Mouse (Mus musculus) midbrain, embryonic 10.5 days (tissue): ENCODE measurements around the gene Setd3. TPM values are rescaled to one million over a fixed set of nuclear protein-coding genes. Genes with fewer than 3 reads are reported as not detected.

Experiments
- DNase-seq: peaks from one replicate; pipeline ENCODE4 v3.0.0-alpha.2; 2017; ENCODE audit warnings: low spot score
- H3K27ac ChIP-seq: fragments of 300-500 bp; sonication (generic); replicated peaks from 2 replicates; pipeline ENCODE4 v1.5.1; 2016; ENCODE audit warnings: mild to moderate bottlenecking
- H3K27me3 ChIP-seq: fragments of 300-500 bp; sonication (generic); 2 replicates; pipeline ENCODE4 v1.6.1; 2016; ENCODE audit warnings: low read depth, mild to moderate bottlenecking; ENCODE audit not compliant: poor library complexity, severe bottlenecking
- H3K36me3 ChIP-seq: fragments of 300-500 bp; sonication (generic); 2 replicates; pipeline ENCODE4 v1.6.1; 2016; ENCODE audit warnings: mild to moderate bottlenecking, moderate library complexity
- H3K4me1 ChIP-seq: fragments of 300-500 bp; sonication (generic); 2 replicates; pipeline ENCODE4 v1.6.1; 2016
- H3K4me3 ChIP-seq: fragments of 300-500 bp; sonication (generic); 2 replicates; pipeline ENCODE4 v1.5.1; 2016; ENCODE audit warnings: mild to moderate bottlenecking, moderate library complexity
- H3K9me3 ChIP-seq: fragments of 300-500 bp; sonication (generic); replicated peaks from 2 replicates; pipeline ENCODE4 v1.6.1; 2016; ENCODE audit warnings: mild to moderate bottlenecking
- WGBS: fragments of 180-500 bp; shearing (Covaris S2); methylation state at CpG from one replicate; pipeline ENCODE4 v1.1.7; 2016; 5-methylcytosine and 5-hydroxymethylcytosine counted together
- polyA plus RNA-seq: library from polyadenylated mRNA; unstranded; fragments of >200 nt; fragmentation: Nextera tagmentation; extraction: Ambion mirVana; gene quantifications from 2 replicates; pipeline ENCODE4 v1.2.1, GENCODE M21; 2016

Gene Setd3
- 77.8 and 77.9 TPM in 2 replicates for polyA plus RNA-seq

GRCm38 (mm10) chr12:108179246-108179320 is at the start of gene Setd3:
Gene Setd3 (minus strand): TSS chr12:108179314.
- Histone ChIP-seq H3K36me3 (peaks cover 25% of the 10 kb centered on the region), H3K27me3 (no peaks in the 10 kb centered on the region)

GRCm38 (mm10) chr12:108227527-108227926 is 48.4 kb upstream of the Setd3 start:
- WGBS, result 89% methylated on average over 16 of the region's 16 CpGs

More at GRCm38 (mm10) chr12:108179246-108179320, at the start of gene Setd3:
- H3K4me1 ChIP-seq, result peaks cover 46% of the 10 kb centered on the region
- WGBS, result 1% methylated on average over 9 of the region's 9 CpGs
- H3K9me3 ChIP-seq, result no peaks in the 10 kb centered on the region
- H3K27ac ChIP-seq, result peak within 1 kb of the TSS; percentile 93
- peak within 1 kb of the TSS; percentile 90 for H3K4me3 ChIP-seq
- DNase-seq, result no peak

GRCm38 (mm10) chr12:108226941-108227340 is 47.8 kb upstream of the Setd3 start:
- Histone ChIP-seq H3K4me3 (no peak overlapping the region), H3K27me3 (no peaks in the 10 kb centered on the region), H3K9me3 (no peaks in the 10 kb centered on the region), H3K4me1 (peaks cover 87% of the 10 kb centered on the region), H3K36me3 (no peaks in the 10 kb centered on the region), H3K27ac (peak overlapping the region; percentile 34; the same call in 1 of the 2 replicates)
- DNase-seq, result no peak
- WGBS, result 86% methylated on average over 12 of the region's 12 CpGs

More at GRCm38 (mm10) chr12:108227527-108227926, 48.4 kb upstream of the Setd3 start:
- Histone ChIP-seq H3K27ac (0 out of 2 replicates have a peak overlapping the region, but pooled peaks have one; percentile 34), H3K36me3 (no peaks in the 10 kb centered on the region), H3K4me3 (no peak overlapping the region), H3K4me1 (peaks cover 88% of the 10 kb centered on the region), H3K9me3 (no peaks in the 10 kb centered on the region), H3K27me3 (no peaks in the 10 kb centered on the region)
- no peak for DNase-seq

- no peak for DNase-seq
- 87% methylated on average over 13 of the region's 13 CpGs for WGBS
- Histone ChIP-seq H3K9me3 (no peaks in the 10 kb centered on the region), H3K4me1 (peaks cover 87% of the 10 kb centered on the region), H3K27me3 (no peaks in the 10 kb centered on the region), H3K4me3 (no peak overlapping the region), H3K27ac (peak overlapping the region; percentile 34; the same call in 1 of the 2 replicates), H3K36me3 (0 out of 2 replicates have a peak, but pooled peaks cover 4% of the 10 kb centered on the region)
These were observed 47.1 kb upstream of the Setd3 start for GRCm38 (mm10) chr12:108226216-108226615.

GRCm38 (mm10) chr12:108225781-108226180 is 46.7 kb upstream of the Setd3 start:
- H3K4me1 ChIP-seq, result peaks cover 87% of the 10 kb centered on the region
- WGBS, result 84% methylated on average over 7 of the region's 7 CpGs
- H3K27ac ChIP-seq, result peak overlapping the region; percentile 23; the same call in 1 of the 2 replicates
- H3K9me3 ChIP-seq, result no peaks in the 10 kb centered on the region
- peaks cover 7% of the 10 kb centered on the region; the same call in 1 of the 2 replicates for H3K36me3 ChIP-seq
- DNase-seq, result no peak
- H3K4me3 ChIP-seq, result no peak overlapping the region
- no peaks in the 10 kb centered on the region for H3K27me3 ChIP-seq

- no peak overlapping the region for H3K4me3 ChIP-seq
- H3K27me3 ChIP-seq, result no peaks in the 10 kb centered on the region
- WGBS, result 42% methylated on average over 7 of the region's 8 CpGs
- H3K4me1 ChIP-seq, result peaks cover 95% of the 10 kb centered on the region
- peaks cover 27% of the 10 kb centered on the region for H3K36me3 ChIP-seq
- no peak for DNase-seq
- H3K27ac ChIP-seq, result peak overlapping the region; percentile 46
- no peaks in the 10 kb centered on the region for H3K9me3 ChIP-seq
These were observed 44.2 kb upstream of the Setd3 start for GRCm38 (mm10) chr12:108223357-108223756.

- peaks cover 98% of the 10 kb centered on the region for H3K4me1 ChIP-seq
- H3K27ac ChIP-seq, result peak overlapping the region; percentile 70; the same call in 1 of the 2 replicates
- WGBS, result 93% methylated on average over 7 of the region's 7 CpGs
- no peaks in the 10 kb centered on the region for H3K27me3 ChIP-seq
- no peaks in the 10 kb centered on the region for H3K9me3 ChIP-seq
- H3K4me3 ChIP-seq, result no peak overlapping the region
- no peak for DNase-seq
- peaks cover 27% of the 10 kb centered on the region for H3K36me3 ChIP-seq
These were observed 42.6 kb upstream of the Setd3 start for GRCm38 (mm10) chr12:108221712-108222111.

- WGBS, result 62% methylated on average over 10 of the region's 10 CpGs
- Histone ChIP-seq H3K27ac (peak overlapping the region; percentile 70), H3K9me3 (no peaks in the 10 kb centered on the region), H3K4me1 (peaks cover 98% of the 10 kb centered on the region), H3K36me3 (peaks cover 27% of the 10 kb centered on the region), H3K4me3 (no peak overlapping the region), H3K27me3 (no peaks in the 10 kb centered on the region)
- peak; percentile 53 for DNase-seq
These were observed 42.1 kb upstream of the Setd3 start for GRCm38 (mm10) chr12:108221206-108221605.

GRCm38 (mm10) chr12:108220621-108221020 is 41.5 kb upstream of the Setd3 start:
- 64% methylated on average over 12 of the region's 12 CpGs for WGBS
- H3K27ac ChIP-seq, result peak overlapping the region; percentile 70
- peaks cover 95% of the 10 kb centered on the region for H3K4me1 ChIP-seq

GRCm38 (mm10) chr12:108219825-108220616 is 40.9 kb upstream of the Setd3 start:
- Histone ChIP-seq H3K27me3 (no peaks in the 10 kb centered on the region), H3K4me1 (peaks cover 92% of the 10 kb centered on the region), H3K9me3 (no peaks in the 10 kb centered on the region), H3K27ac (peak overlapping the region; percentile 70), H3K4me3 (no peak overlapping the region), H3K36me3 (peaks cover 27% of the 10 kb centered on the region)
- no peak for DNase-seq
- WGBS, result 80% methylated on average over 21 of the region's 21 CpGs

More at GRCm38 (mm10) chr12:108220621-108221020, 41.5 kb upstream of the Setd3 start:
- Histone ChIP-seq H3K27me3 (no peaks in the 10 kb centered on the region), H3K4me3 (no peak overlapping the region), H3K36me3 (peaks cover 27% of the 10 kb centered on the region), H3K9me3 (no peaks in the 10 kb centered on the region)
- DNase-seq, result no peak

- no peaks in the 10 kb centered on the region for H3K9me3 ChIP-seq
- H3K4me3 ChIP-seq, result no peak overlapping the region
- no peak for DNase-seq
- peaks cover 92% of the 10 kb centered on the region for H3K4me1 ChIP-seq
- H3K36me3 ChIP-seq, result peaks cover 27% of the 10 kb centered on the region
- 76% methylated on average over 15 of the region's 15 CpGs for WGBS
- no peaks in the 10 kb centered on the region for H3K27me3 ChIP-seq
- H3K27ac ChIP-seq, result peak overlapping the region; percentile 70
These were observed 40.0 kb upstream of the Setd3 start for GRCm38 (mm10) chr12:108219163-108219562.

GRCm38 (mm10) chr12:108217572-108217971 is 38.5 kb upstream of the Setd3 start:
- H3K9me3 ChIP-seq, result no peaks in the 10 kb centered on the region
- peaks cover 27% of the 10 kb centered on the region for H3K36me3 ChIP-seq
- peak overlapping the region; percentile 76 for H3K27ac ChIP-seq
- H3K4me1 ChIP-seq, result peaks cover 92% of the 10 kb centered on the region
- peak; percentile 49 for DNase-seq
- H3K4me3 ChIP-seq, result no peak overlapping the region
- WGBS, result 74% methylated on average over 5 of the region's 5 CpGs
- H3K27me3 ChIP-seq, result no peaks in the 10 kb centered on the region

GRCm38 (mm10) chr12:108216611-108217370 is 37.7 kb upstream of the Setd3 start:
- no peaks in the 10 kb centered on the region for H3K27me3 ChIP-seq
- H3K36me3 ChIP-seq, result peaks cover 27% of the 10 kb centered on the region
- H3K9me3 ChIP-seq, result no peaks in the 10 kb centered on the region
- peak overlapping the region; percentile 76 for H3K27ac ChIP-seq
- H3K4me3 ChIP-seq, result no peak overlapping the region
- DNase-seq, result no peak
- H3K4me1 ChIP-seq, result peaks cover 94% of the 10 kb centered on the region
- 82% methylated on average over 11 of the region's 11 CpGs for WGBS
